Comparison of ENCODE assay signal across 9 mouse cellular contexts in the genomic region with DNA sequence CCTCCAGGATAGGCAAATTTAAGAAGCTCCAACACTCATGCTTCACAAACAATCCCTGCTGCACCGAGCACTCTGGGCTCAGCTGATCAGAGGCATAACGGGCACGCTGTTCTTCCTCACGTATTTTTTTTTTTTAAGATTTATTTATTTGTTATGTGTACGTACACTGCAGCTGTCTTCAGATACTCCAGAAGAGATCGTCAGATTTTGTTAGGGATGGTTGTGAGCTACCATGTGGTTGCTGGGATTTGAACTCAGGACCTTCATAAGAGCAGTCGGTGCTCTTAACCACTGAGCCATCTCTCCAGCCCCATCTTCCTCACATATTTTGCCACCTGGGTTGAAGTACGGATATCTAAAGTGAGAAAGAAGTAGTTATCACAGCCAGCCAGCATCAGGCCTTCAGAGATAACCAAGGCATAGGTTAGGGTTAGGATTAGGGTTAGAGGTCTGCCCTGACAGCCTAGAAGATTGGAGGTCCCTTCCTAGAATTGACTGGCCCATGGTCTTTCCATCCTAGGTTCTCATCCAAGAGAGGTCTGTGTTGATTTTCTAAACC. TPM values are rescaled to one million over a fixed set of nuclear protein-coding genes. Genes with fewer than 3 reads are reported as not detected.
DNase-seq lines count a peak whose midpoint lies in the region; ATAC-seq and TF ChIP-seq lines count a peak whose summit lies in the region.
"Had no signal": no experiment of that assay in that cellular context is flagged by ENCODE, and none has a peak within 500 bp of the region (broad histone marks: within the 10 kb centered on the region; RNA-seq: fewer than 3 reads in every experiment).

Rab26 (minus strand) TSS at position 51 of the 559 bp plus-strand sequence.

- H3K9ac ChIP-seq in lung, embryonic 14.5 days, result peak within 1 kb of the TSS; percentile 41
- peak within 1 kb of the TSS; percentile 39 for H3K9ac ChIP-seq in forebrain, embryonic 15.5 days (replicated peaks)
- peak within 1 kb of the TSS; percentile 32; the same call in 1 of the 2 replicates for H3K9ac ChIP-seq in neural tube, embryonic 14.5 days (replicated peaks; ENCODE audit: low read depth, low read length)

- WGBS in lung, embryonic 14.5 days, result 82% methylated on average over 8 of the region's 8 CpGs
- WGBS in forebrain, embryonic 15.5 days, result 86% methylated on average over 8 of the region's 8 CpGs
- WGBS in neural tube, embryonic 14.5 days, result 88% methylated on average over 8 of the region's 8 CpGs

- H3K27me3 ChIP-seq in lung, embryonic 14.5 days (ENCODE audit: insufficient read depth, low read length), result no peaks in the 10 kb centered on the region
- no peaks in the 10 kb centered on the region for H3K27me3 ChIP-seq in forebrain, embryonic 15.5 days
- H3K27me3 ChIP-seq in neural tube, embryonic 14.5 days (ENCODE audit: control insufficient read depth, insufficient read depth, low read length), result no peaks in the 10 kb centered on the region

- DNase-seq in lung, embryonic 14.5 days, result no peak
- DNase-seq in lung, postnatal 14 days, result no peak
- DNase-seq in left cerebral cortex, postnatal 14 days (ENCODE audit: low spot score in 2 of 2), result no peak
- DNase-seq in adrenal gland, adult 2 months, result no peak
- no peak for DNase-seq in gastrocnemius, postnatal 10 days

- H3K4me3 ChIP-seq in lung, embryonic 14.5 days (ENCODE audit: low read depth, low read length), result peak within 1 kb of the TSS; percentile 35
- peak within 1 kb of the TSS; percentile 37 for H3K4me3 ChIP-seq in forebrain, embryonic 15.5 days
- peak within 1 kb of the TSS; percentile 26 for H3K4me3 ChIP-seq in neural tube, embryonic 14.5 days (ENCODE audit: low read depth, low read length)

- peak within 1 kb of the TSS; percentile 80 for H3K4me2 ChIP-seq in lung, embryonic 14.5 days
- H3K4me2 ChIP-seq in forebrain, embryonic 15.5 days (replicated peaks), result peak within 1 kb of the TSS; percentile 53
- peak within 1 kb of the TSS; percentile 48 for H3K4me2 ChIP-seq in neural tube, embryonic 14.5 days (ENCODE audit: low read depth, low read length)

- H3K9me3 ChIP-seq in lung, embryonic 14.5 days (ENCODE audit: low read depth, low read length), result no peaks in the 10 kb centered on the region
- H3K9me3 ChIP-seq in forebrain, embryonic 15.5 days, result no peaks in the 10 kb centered on the region
- no peaks in the 10 kb centered on the region for H3K9me3 ChIP-seq in neural tube, embryonic 14.5 days (ENCODE audit: control insufficient read depth, low read length)

- peaks cover 19% of the 10 kb centered on the region for H3K36me3 ChIP-seq in lung, embryonic 14.5 days (ENCODE audit: insufficient read depth)
- H3K36me3 ChIP-seq in forebrain, embryonic 15.5 days, result no peaks in the 10 kb centered on the region
- peaks cover 10% of the 10 kb centered on the region; the same call in 1 of the 2 replicates for H3K36me3 ChIP-seq in neural tube, embryonic 14.5 days (ENCODE audit: control insufficient read depth, insufficient read depth, low read length)

- H3K27ac ChIP-seq in lung, embryonic 14.5 days (ENCODE audit: low read depth), result no peak within 1 kb of the TSS
- H3K27ac ChIP-seq in forebrain, embryonic 15.5 days (replicated peaks), result no peak within 1 kb of the TSS; the same call in 1 of the 2 replicates
- no peak within 1 kb of the TSS for H3K27ac ChIP-seq in neural tube, embryonic 14.5 days (ENCODE audit: low read depth, low read length)

- no peak for ATAC-seq in lung, embryonic 14.5 days (ENCODE audit: insufficient read depth)
- no peak for ATAC-seq in forebrain, embryonic 15.5 days (replicated peaks)
- no peak for ATAC-seq in neural tube, embryonic 14.5 days (ENCODE audit: low read depth)
- no peak for ATAC-seq in granulocyte monocyte progenitor cell, adult 5-6 weeks (replicated peaks; ENCODE audit: poor library complexity, severe bottlenecking)

- intact Hi-C loops in left cerebral cortex, postnatal 14 days (cut with DNase I), result no loop called here

- TF ChIP-seq CTCF in lung, embryonic 14.5 days (IDR thresholded peaks at IDR 0.05; ENCODE audit: low read depth), result no peak

- peaks cover 16% of the 10 kb centered on the region for H3K4me1 ChIP-seq in lung, embryonic 14.5 days (ENCODE audit: insufficient read depth)
- peaks cover 49% of the 10 kb centered on the region for H3K4me1 ChIP-seq in forebrain, embryonic 15.5 days
- H3K4me1 ChIP-seq in neural tube, embryonic 14.5 days (ENCODE audit: control insufficient read depth, insufficient read depth, low read length), result peaks cover 14% of the 10 kb centered on the region

RNA-seq across cellular contexts. Expression of gene Rab26, which starts in this region (rescaled TPM):
- 2.8 and 3.1 TPM in 2 replicates for polyA plus RNA-seq in lung, embryonic 14.5 days (2014; fragmentation: Nextera tagmentation; extraction: Ambion mirVana)
- 5.7 and 6.6 TPM in 2 replicates for polyA plus RNA-seq in forebrain, embryonic 15.5 days (2015; fragmentation: Nextera tagmentation; extraction: Ambion mirVana)
- total RNA-seq in left cerebral cortex, postnatal 14 days (2021), result 10 to 100 TPM; 36.2 to 40.4 TPM
- 1.8 and 5.7 TPM in 2 replicates for polyA plus RNA-seq in neural tube, embryonic 14.5 days (2014; fragmentation: Nextera tagmentation; extraction: Ambion mirVana)
- 0.77 TPM in 1 of 2 replicates, not detected in the other for total RNA-seq in granulocyte monocyte progenitor cell, adult 5-6 weeks (2014; fragmentation: Nextera tagmentation)
- 1.1 TPM in 1 of 2 replicates, not detected in the other for total RNA-seq in granulocyte monocyte progenitor cell, adult 5-6 weeks (2017)
- 1 to 10 TPM in 1 of 2 experiments, under 1 TPM in 1; 0.98 to 1.8 TPM for total RNA-seq in adrenal gland, adult 2 months (2021)
- polyA plus RNA-seq in adrenal gland, adult 2 months (2012; rRNA removed), result 0.65 and 1.1 TPM in 2 replicates
- under 1 TPM; 0.18 to 0.47 TPM for total RNA-seq in gastrocnemius, postnatal 10 days (2021)
- total RNA-seq: neutrophil, adult 5-6 weeks had no signal

Comparison
In these comparisons a context has a peak if more than half of its experiments do, and no peak if none do; other contexts are left out.
1. RNA of gene Rab26 (total RNA-seq): 36.2 to 40.4 TPM in left cerebral cortex, postnatal 14 days; 0.98 to 1.8 TPM in adrenal gland, adult 2 months, 0.18 to 0.47 TPM in gastrocnemius, postnatal 10 days and 0.77 to 1.1 TPM in granulocyte monocyte progenitor cell, adult 5-6 weeks; every median in the first group is over 10 times any median in the second.
2. Peak in every context shown above with its lines, with median percentiles within 50 percentile points of each other: H3K4me2 ChIP-seq, H3K4me3 ChIP-seq and H3K9ac ChIP-seq.